8 mouse cellular contexts compared by ENCODE assay signal in the genomic region with DNA sequence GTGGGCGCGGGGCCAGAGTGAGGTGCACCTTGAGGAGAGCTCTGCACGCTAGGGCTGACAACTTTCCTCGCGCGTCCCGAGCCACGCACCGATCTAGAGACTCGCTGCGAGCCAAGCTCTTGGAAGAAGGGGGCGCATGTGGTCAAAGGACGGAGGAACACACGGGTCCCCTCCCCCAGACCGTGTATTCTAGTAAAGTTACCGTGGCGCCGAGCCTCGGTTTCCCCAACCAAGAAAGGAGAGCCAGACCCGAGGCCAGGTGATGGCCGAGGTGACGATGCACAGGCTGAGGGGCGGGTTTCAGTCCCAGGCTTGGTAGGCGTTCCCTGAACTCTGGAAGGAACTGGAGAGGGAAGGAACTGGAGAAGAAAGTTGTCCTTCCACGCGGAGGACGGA. TPM values are rescaled to one million over a fixed set of nuclear protein-coding genes. Genes with fewer than 3 reads are reported as not detected.
A peak's percentile ranks its signal among the peaks of the same experiment; 100 is the strongest.
DNase-seq lines count a peak whose midpoint lies in the region; ATAC-seq and TF ChIP-seq lines count a peak whose summit lies in the region.

No protein-coding gene starts in this region.

- H3K4me2 ChIP-seq in heart, postnatal 0 days (ENCODE audit: low read depth, low read length): peak overlapping the region; percentile 97
- H3K4me2 ChIP-seq in midbrain, embryonic 12.5 days (replicated peaks): peak overlapping the region; percentile 84

- no peaks in the 10 kb centered on the region for H3K27me3 ChIP-seq in heart, postnatal 0 days (ENCODE audit: control insufficient read depth, insufficient read depth, low read length)
- no peaks in the 10 kb centered on the region for H3K27me3 ChIP-seq in limb, embryonic 10.5 days (ENCODE audit: low read depth, poor library complexity, severe bottlenecking)
- H3K27me3 ChIP-seq in midbrain, embryonic 12.5 days: no peaks in the 10 kb centered on the region

- TF ChIP-seq CTCF in heart, postnatal 0 days (IDR thresholded peaks at IDR 0.05; ENCODE audit: low read depth): no peak

- DNase-seq in right cerebral cortex, postnatal 14 days: peak; percentile 13
- no peak for DNase-seq in right cerebral cortex, postnatal 36 days (ENCODE audit: low spot score in 2 of 2)
- DNase-seq in embryo, embryonic 9.5 days (ENCODE audit: extremely low spot score): peak; percentile 74
- peak; percentile 35 for DNase-seq in heart, postnatal 0 days (ENCODE audit: low spot score)
- DNase-seq in limb, embryonic 10.5 days (ENCODE audit: low spot score): peak; percentile 77
- no peak for DNase-seq in spleen, adult 12 weeks (ENCODE audit: low spot score)
- no peak for DNase-seq in thymus, adult 18-20 months

- no peaks in the 10 kb centered on the region for H3K36me3 ChIP-seq in heart, postnatal 0 days (replicated peaks; ENCODE audit: control insufficient read depth, insufficient read depth, low read length)
- H3K36me3 ChIP-seq in limb, embryonic 10.5 days: peaks cover 9% of the 10 kb centered on the region; the same call in 1 of the 2 replicates
- 0 out of 2 replicates have a peak, but pooled peaks cover 3% of the 10 kb centered on the region for H3K36me3 ChIP-seq in midbrain, embryonic 12.5 days

- 0% methylated on average over 27 of the region's 27 CpGs for WGBS in heart, postnatal 0 days
- WGBS in limb, embryonic 10.5 days: under 1% methylated on average over 27 of the region's 27 CpGs
- under 1% methylated on average over 27 of the region's 27 CpGs for WGBS in midbrain, embryonic 12.5 days

- H3K4me3 ChIP-seq in heart, postnatal 0 days (ENCODE audit: low read depth, low read length): peak overlapping the region; percentile 90
- peak overlapping the region; percentile 88 for H3K4me3 ChIP-seq in limb, embryonic 10.5 days
- H3K4me3 ChIP-seq in midbrain, embryonic 12.5 days: peak overlapping the region; percentile 84

- H3K27ac ChIP-seq in heart, postnatal 0 days (ENCODE audit: low read depth): peak overlapping the region; percentile 89
- H3K27ac ChIP-seq in limb, embryonic 10.5 days: peak overlapping the region; percentile 99
- peak overlapping the region; percentile 92 for H3K27ac ChIP-seq in midbrain, embryonic 12.5 days (replicated peaks)

- peaks cover 11% of the 10 kb centered on the region; the same call in 1 of the 2 replicates for H3K4me1 ChIP-seq in heart, postnatal 0 days (ENCODE audit: control insufficient read depth, insufficient read depth)
- H3K4me1 ChIP-seq in limb, embryonic 10.5 days: peaks cover 27% of the 10 kb centered on the region
- H3K4me1 ChIP-seq in midbrain, embryonic 12.5 days: peaks cover 24% of the 10 kb centered on the region

- H3K9me3 ChIP-seq in heart, postnatal 0 days (replicated peaks; ENCODE audit: control insufficient read depth, low read length): no peaks in the 10 kb centered on the region
- no peaks in the 10 kb centered on the region for H3K9me3 ChIP-seq in limb, embryonic 10.5 days (replicated peaks)
- H3K9me3 ChIP-seq in midbrain, embryonic 12.5 days: no peaks in the 10 kb centered on the region

- no peak for TF ChIP-seq EP300 in heart, postnatal 0 days (IDR thresholded peaks at IDR 0.05; ENCODE audit: low read depth)

- ATAC-seq in heart, postnatal 0 days (ENCODE audit: insufficient read depth, low read depth): peak; percentile 39
- ATAC-seq in midbrain, embryonic 12.5 days (ENCODE audit: low FRiP score, low read depth): peak; percentile 64

- H3K9ac ChIP-seq in heart, postnatal 0 days (replicated peaks; ENCODE audit: low read depth, low read length): peak overlapping the region; percentile 91
- H3K9ac ChIP-seq in midbrain, embryonic 12.5 days (replicated peaks): peak overlapping the region; percentile 96

RNA-seq across cellular contexts. Expression of a gene that starts 0.4 kb away (rescaled TPM):
- 26.3 and 48.1 TPM in 2 replicates for total RNA-seq in heart, postnatal 0 days (2014; rRNA removed; ENCODE audit: low replicate concordance)
- 12.9 and 14.1 TPM in 2 replicates for polyA plus RNA-seq in heart, postnatal 0 days (2015; fragmentation: Nextera tagmentation; extraction: Ambion mirVana)
- 203 and 204 TPM in 2 replicates for polyA plus RNA-seq in limb, embryonic 10.5 days (2016; fragmentation: Nextera tagmentation; extraction: Ambion mirVana)
- polyA plus RNA-seq in midbrain, embryonic 12.5 days (2016; fragmentation: Nextera tagmentation; extraction: Ambion mirVana): 72.5 and 77.2 TPM in 2 replicates

Comparison
In these comparisons a context has a peak if more than half of its experiments do, and no peak if none do; other contexts are left out.
1. DNase-seq: peak in right cerebral cortex, postnatal 14 days (single experiment), embryo, embryonic 9.5 days (single experiment), heart, postnatal 0 days (single experiment) and limb, embryonic 10.5 days (single experiment); none in right cerebral cortex, postnatal 36 days (0 of 2), spleen, adult 12 weeks (single experiment) and thymus, adult 18-20 months (0 of 2).
2. Peak in every context shown above with its lines, with median percentiles within 50 percentile points of each other: H3K27ac ChIP-seq and H3K4me3 ChIP-seq.